ENCODE assay signal across 21 mouse cellular contexts in the genomic region with DNA sequence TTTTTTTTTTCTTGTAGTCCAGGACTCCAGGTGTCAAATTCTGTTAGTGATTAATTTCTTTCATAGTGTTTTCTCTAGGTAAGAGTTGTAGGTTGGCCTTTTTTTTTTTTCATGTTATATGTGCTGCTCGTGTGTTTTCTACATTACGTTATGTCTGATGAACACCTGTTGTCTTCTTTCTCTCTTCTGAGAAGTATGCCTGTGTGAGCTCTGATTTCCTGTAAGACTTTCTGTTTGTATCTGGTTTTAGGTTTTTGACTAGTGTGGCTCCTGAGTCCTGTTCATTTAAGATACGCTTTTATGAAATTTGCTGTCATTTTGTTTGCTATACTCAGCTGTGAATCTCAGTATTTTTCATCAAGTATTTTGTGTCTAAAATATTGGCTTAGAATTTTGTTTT.
"Had no signal": no experiment of that assay in that cellular context is flagged by ENCODE, and none has a peak within 500 bp of the region (broad histone marks: within the 10 kb centered on the region; RNA-seq: fewer than 3 reads in every experiment).

No protein-coding gene starts in this region.

- ATAC-seq: liver, postnatal 0 days; lung, postnatal 0 days; midbrain, embryonic 15.5 days had no signal

- H3K9ac ChIP-seq: limb, embryonic 12.5 days; limb, embryonic 15.5 days; liver, embryonic 14.5 days; liver, postnatal 0 days; lung, embryonic 14.5 days; midbrain, embryonic 12.5 days; midbrain, embryonic 15.5 days; neural tube, embryonic 13.5 days; stomach, embryonic 15.5 days had no signal

- H3K27ac ChIP-seq: limb, embryonic 12.5 days; limb, embryonic 15.5 days; liver, embryonic 14.5 days; midbrain, embryonic 12.5 days; midbrain, embryonic 15.5 days; neural tube, embryonic 13.5 days; stomach, embryonic 15.5 days had no signal

- H3K4me1 ChIP-seq: limb, embryonic 12.5 days; limb, embryonic 15.5 days; midbrain, embryonic 12.5 days; midbrain, embryonic 15.5 days; neural tube, embryonic 13.5 days; stomach, embryonic 15.5 days had no signal

- H3K27me3 ChIP-seq: limb, embryonic 12.5 days; limb, embryonic 15.5 days; midbrain, embryonic 12.5 days; midbrain, embryonic 15.5 days; neural tube, embryonic 13.5 days; stomach, embryonic 15.5 days had no signal

- H3K4me2 ChIP-seq: limb, embryonic 12.5 days; limb, embryonic 15.5 days; liver, embryonic 11.5 days; lung, embryonic 14.5 days; midbrain, embryonic 12.5 days; midbrain, embryonic 15.5 days; neural tube, embryonic 13.5 days; stomach, embryonic 15.5 days had no signal

- DNase-seq: kidney, adult 11 months; kidney, adult 8-10 months; kidney, postnatal 14 days; kidney, postnatal 4 days; left cerebral cortex, postnatal 4 days; liver, postnatal 0 days; lung, embryonic 14.5 days; lung, postnatal 4 days; retina, postnatal 1 day; right cerebral cortex, postnatal 25 days; spleen, adult 18-20 months; thymus, postnatal 36 days had no signal

- H3K36me3 ChIP-seq: limb, embryonic 12.5 days; limb, embryonic 15.5 days; midbrain, embryonic 12.5 days; midbrain, embryonic 15.5 days; neural tube, embryonic 13.5 days; stomach, embryonic 15.5 days had no signal

- H3K4me3 ChIP-seq: limb, embryonic 12.5 days; limb, embryonic 15.5 days; midbrain, embryonic 12.5 days; midbrain, embryonic 15.5 days; neural tube, embryonic 13.5 days; stomach, embryonic 15.5 days had no signal

- H3K9me3 ChIP-seq: limb, embryonic 12.5 days; limb, embryonic 15.5 days; midbrain, embryonic 12.5 days; midbrain, embryonic 15.5 days; neural tube, embryonic 13.5 days; stomach, embryonic 15.5 days had no signal
